Mouse (Mus musculus): ENCODE data around the gene Snurf. TPM values are rescaled to one million over a fixed set of nuclear protein-coding genes. Genes with fewer than 3 reads are reported as not detected.

The Snurf gene
- 28.3 and 32.7 TPM in 2 replicates for polyA plus RNA-seq (2014; fragmentation: Nextera tagmentation; extraction: Ambion mirVana)

DNA sequence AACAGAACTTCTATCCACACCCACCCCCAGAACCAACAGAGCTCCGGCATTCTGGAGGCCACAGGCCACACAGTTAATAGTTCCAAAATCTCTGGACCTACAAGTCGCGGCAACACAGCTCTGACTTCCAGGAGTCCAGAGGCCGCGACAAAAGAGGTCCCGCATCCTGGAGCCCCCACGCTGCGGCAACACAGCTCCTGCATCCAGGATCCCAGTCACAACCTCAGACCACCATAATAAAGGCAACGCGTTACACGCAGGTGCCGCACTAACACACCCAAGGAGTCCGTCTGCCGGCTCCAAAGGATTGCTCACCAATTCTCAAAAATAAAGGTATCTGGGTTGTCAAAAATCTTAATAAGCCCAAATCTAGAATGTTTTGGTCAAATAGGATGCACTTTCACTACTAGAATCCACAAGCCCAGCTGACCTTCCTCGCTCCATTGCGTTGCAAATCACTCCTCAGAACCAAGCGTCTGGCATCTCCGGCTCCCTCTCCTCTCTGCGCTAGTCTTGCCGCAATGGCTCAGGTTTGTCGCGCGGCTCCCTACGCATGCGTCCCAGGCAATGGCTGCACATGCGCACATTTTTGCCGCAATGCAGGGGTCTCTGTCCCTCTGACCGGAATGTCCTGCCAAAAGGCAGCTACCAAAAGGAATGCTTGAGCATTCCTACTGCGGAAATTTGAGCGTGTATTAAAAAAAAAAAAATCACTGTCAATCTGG lies at the start of gene Snurf, which contains the start of gene Gm38393:
Gene Snurf (minus strand): TSS at position 444 of the 725 bp plus-strand sequence.
Gene Gm38393 (minus strand): TSS at position 459 of the 725 bp plus-strand sequence.
- WGBS, result 49% methylated on average over 30 of the region's 30 CpGs
- no peaks in the 10 kb centered on the region; the same call in 1 of the 2 replicates for H3K4me1 ChIP-seq (replicated peaks; ENCODE audit: control insufficient read depth, insufficient read depth, low read length)
- H3K9ac ChIP-seq (ENCODE audit: low read depth, low read length), result peak within 1 kb of the TSS; percentile 71
- peak within 1 kb of the TSS; percentile 66 for H3K4me2 ChIP-seq
- DNase-seq (ENCODE audit: low spot score) (peak; percentile 41), ATAC-seq (replicated peaks; ENCODE audit: low FRiP score) (peak; percentile 59; the same call in 1 of the 2 replicates)
- no peaks in the 10 kb centered on the region for H3K27me3 ChIP-seq (replicated peaks; ENCODE audit: control insufficient read depth, insufficient read depth, low read length)
- no peaks in the 10 kb centered on the region for H3K36me3 ChIP-seq (ENCODE audit: control insufficient read depth, insufficient read depth, low read length)
- H3K27ac ChIP-seq (ENCODE audit: low read depth, low read length), result peak within 1 kb of the TSS; percentile 38
- H3K9me3 ChIP-seq (ENCODE audit: control insufficient read depth, low read length), result peaks cover 6% of the 10 kb centered on the region
- H3K4me3 ChIP-seq (ENCODE audit: low read depth, low read length), result peak within 1 kb of the TSS; percentile 63

DNA sequence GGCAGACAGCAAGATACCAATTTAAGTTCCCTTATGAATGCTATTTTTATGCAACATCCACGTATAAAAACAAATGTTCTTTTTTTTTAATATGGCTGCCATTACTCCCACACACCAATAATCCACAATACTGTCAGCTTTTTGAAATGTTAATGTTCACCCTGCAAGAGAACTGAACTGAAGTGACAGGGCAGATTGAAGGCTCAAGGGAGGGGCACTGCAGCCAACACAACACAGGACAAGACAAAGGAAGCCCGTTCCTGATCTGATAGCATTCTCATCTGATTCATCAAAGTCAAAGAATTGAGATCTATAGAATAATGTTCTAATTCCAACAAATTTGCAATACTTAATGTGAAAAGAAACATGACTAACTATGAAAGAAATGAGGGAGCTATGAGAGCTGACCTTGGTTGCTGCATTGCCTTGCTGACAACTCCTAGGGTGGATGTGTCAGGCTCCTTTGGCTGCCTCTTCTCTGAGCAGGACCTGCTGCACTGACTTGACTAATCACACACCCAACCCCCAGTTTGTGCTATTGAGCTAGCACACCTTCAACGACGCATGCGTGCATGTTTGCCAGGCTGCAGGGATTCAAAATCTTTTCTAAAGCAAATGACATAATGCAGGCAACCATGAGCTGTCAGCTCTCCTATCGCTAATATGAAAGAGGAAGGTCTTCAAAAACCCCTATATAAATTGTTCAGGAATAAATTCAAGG lies 42.8 kb upstream of the Snurf start:
- Histone ChIP-seq H3K4me1 (replicated peaks; ENCODE audit: control insufficient read depth, insufficient read depth, low read length) (no peaks in the 10 kb centered on the region), H3K4me3 (ENCODE audit: low read depth, low read length) (no peak overlapping the region), H3K4me2 (no peak overlapping the region), H3K27me3 (replicated peaks; ENCODE audit: control insufficient read depth, insufficient read depth, low read length) (no peaks in the 10 kb centered on the region), H3K9me3 (ENCODE audit: control insufficient read depth, low read length) (no peaks in the 10 kb centered on the region; the same call in 1 of the 2 replicates), H3K36me3 (ENCODE audit: control insufficient read depth, insufficient read depth, low read length) (no peaks in the 10 kb centered on the region), H3K9ac (ENCODE audit: low read depth, low read length) (no peak overlapping the region), H3K27ac (ENCODE audit: low read depth, low read length) (no peak overlapping the region)
- DNase-seq (ENCODE audit: low spot score) (no peak), ATAC-seq (replicated peaks; ENCODE audit: low FRiP score) (no peak)
- 76% methylated on average over 6 of the region's 6 CpGs for WGBS

DNA sequence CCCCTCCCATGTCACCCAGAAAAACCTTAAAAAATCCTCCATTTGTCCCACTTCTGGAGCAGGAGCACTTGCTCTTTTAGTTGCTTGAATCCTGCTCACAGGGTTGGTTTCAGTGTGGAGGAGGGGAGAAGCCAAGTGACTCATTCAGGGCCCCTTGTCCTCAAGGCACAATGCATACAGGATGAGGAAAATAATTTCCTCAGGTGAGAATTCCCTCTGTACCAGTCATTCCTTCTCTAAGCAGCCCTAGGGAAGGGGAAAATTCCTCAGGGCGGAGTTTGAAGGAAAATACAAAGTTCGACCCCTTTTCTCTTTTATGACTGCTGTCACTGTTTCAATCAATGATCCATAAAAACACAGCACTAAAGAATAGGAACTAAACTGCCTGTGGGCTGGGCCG lies 8.3 kb upstream of the Snurf start:
- Histone ChIP-seq H3K9ac (ENCODE audit: low read depth, low read length) (no peak overlapping the region), H3K4me2 (no peak overlapping the region), H3K4me1 (replicated peaks; ENCODE audit: control insufficient read depth, insufficient read depth, low read length) (no peaks in the 10 kb centered on the region), H3K4me3 (ENCODE audit: low read depth, low read length) (no peak overlapping the region), H3K36me3 (ENCODE audit: control insufficient read depth, insufficient read depth, low read length) (no peaks in the 10 kb centered on the region), H3K27ac (ENCODE audit: low read depth, low read length) (no peak overlapping the region), H3K27me3 (replicated peaks; ENCODE audit: control insufficient read depth, insufficient read depth, low read length) (no peaks in the 10 kb centered on the region), H3K9me3 (ENCODE audit: control insufficient read depth, low read length) (no peaks in the 10 kb centered on the region)
- ATAC-seq (replicated peaks; ENCODE audit: low FRiP score) (no peak), DNase-seq (ENCODE audit: low spot score) (no peak)
- WGBS, result 74% methylated on average over 3 of the region's 3 CpGs

- H3K4me3 ChIP-seq (ENCODE audit: low read depth, low read length), result no peak overlapping the region
- no peak overlapping the region for H3K9ac ChIP-seq (ENCODE audit: low read depth, low read length)
- DNase-seq (ENCODE audit: low spot score) (no peak), ATAC-seq (replicated peaks; ENCODE audit: low FRiP score) (no peak)
- WGBS, result 42% methylated on average over 3 of the region's 3 CpGs
- no peak overlapping the region for H3K27ac ChIP-seq (ENCODE audit: low read depth, low read length)
- H3K27me3 ChIP-seq (replicated peaks; ENCODE audit: control insufficient read depth, insufficient read depth, low read length), result no peaks in the 10 kb centered on the region
- H3K9me3 ChIP-seq (ENCODE audit: control insufficient read depth, low read length), result peaks cover 5% of the 10 kb centered on the region
- H3K4me2 ChIP-seq, result no peak overlapping the region
- no peaks in the 10 kb centered on the region for H3K36me3 ChIP-seq (ENCODE audit: control insufficient read depth, insufficient read depth, low read length)
- no peaks in the 10 kb centered on the region; the same call in 1 of the 2 replicates for H3K4me1 ChIP-seq (replicated peaks; ENCODE audit: control insufficient read depth, insufficient read depth, low read length)
These were observed 3.0 kb upstream of the Snurf start for GRCm38 (mm10) chr7:60007727-60008360.

DNA sequence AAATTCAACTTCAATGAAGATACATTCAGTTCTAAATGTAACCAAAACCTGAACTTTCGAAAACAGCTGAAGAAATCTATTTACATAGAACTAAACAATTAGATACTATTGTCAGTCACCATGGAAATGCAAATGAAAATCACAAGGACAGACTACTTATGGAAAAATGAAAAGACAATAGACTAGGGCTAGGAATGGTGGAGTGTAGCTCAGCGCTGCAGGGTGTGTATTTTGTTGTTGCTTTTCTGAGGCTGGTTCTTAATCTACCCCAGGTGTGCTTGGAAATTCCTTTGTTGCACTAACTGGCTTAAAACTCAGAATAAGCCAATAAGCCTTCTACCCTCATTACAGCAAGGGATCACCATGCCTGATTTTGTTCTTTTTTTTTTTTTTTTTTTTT lies 1.4 kb upstream of the Snurf start:
- ATAC-seq (replicated peaks; ENCODE audit: low FRiP score) (no peak), DNase-seq (ENCODE audit: low spot score) (no peak)
- 59% methylated on average over 2 of the region's 2 CpGs for WGBS
- no peaks in the 10 kb centered on the region; the same call in 1 of the 2 replicates for H3K4me1 ChIP-seq (replicated peaks; ENCODE audit: control insufficient read depth, insufficient read depth, low read length)
- no peak overlapping the region for H3K27ac ChIP-seq (ENCODE audit: low read depth, low read length)
- no peaks in the 10 kb centered on the region for H3K27me3 ChIP-seq (replicated peaks; ENCODE audit: control insufficient read depth, insufficient read depth, low read length)
- H3K4me3 ChIP-seq (ENCODE audit: low read depth, low read length), result no peak overlapping the region
- H3K9me3 ChIP-seq (ENCODE audit: control insufficient read depth, low read length), result peaks cover 6% of the 10 kb centered on the region
- H3K9ac ChIP-seq (ENCODE audit: low read depth, low read length), result no peak overlapping the region
- H3K4me2 ChIP-seq, result no peak overlapping the region
- H3K36me3 ChIP-seq (ENCODE audit: control insufficient read depth, insufficient read depth, low read length), result no peaks in the 10 kb centered on the region

- DNase-seq (ENCODE audit: low spot score) (peak; percentile 43), ATAC-seq (replicated peaks; ENCODE audit: low FRiP score) (peak; percentile 85)
- Histone ChIP-seq H3K36me3 (ENCODE audit: control insufficient read depth, insufficient read depth, low read length) (no peaks in the 10 kb centered on the region), H3K4me1 (replicated peaks; ENCODE audit: control insufficient read depth, insufficient read depth, low read length) (no peaks in the 10 kb centered on the region; the same call in 1 of the 2 replicates), H3K27me3 (replicated peaks; ENCODE audit: control insufficient read depth, insufficient read depth, low read length) (no peaks in the 10 kb centered on the region), H3K4me2 (peak overlapping the region; percentile 66), H3K27ac (ENCODE audit: low read depth, low read length) (peak overlapping the region; percentile 38), H3K4me3 (ENCODE audit: low read depth, low read length) (peak overlapping the region; percentile 63), H3K9ac (ENCODE audit: low read depth, low read length) (peak overlapping the region; percentile 71), H3K9me3 (ENCODE audit: control insufficient read depth, low read length) (peaks cover 6% of the 10 kb centered on the region)
- 49% methylated on average over 22 of the region's 22 CpGs for WGBS
These were observed 786 bp downstream of the Snurf start for GRCm38 (mm10) chr7:60003921-60004605.

- peak overlapping the region; percentile 63 for H3K4me3 ChIP-seq (ENCODE audit: low read depth, low read length)
- no peaks in the 10 kb centered on the region for H3K27me3 ChIP-seq (replicated peaks; ENCODE audit: control insufficient read depth, insufficient read depth, low read length)
- H3K9me3 ChIP-seq (ENCODE audit: control insufficient read depth, low read length), result peaks cover 6% of the 10 kb centered on the region
- no peak for DNase-seq (ENCODE audit: low spot score)
- ATAC-seq (replicated peaks; ENCODE audit: low FRiP score), result peak; percentile 68
- peak overlapping the region; percentile 38; the same call in 1 of the 2 replicates for H3K27ac ChIP-seq (ENCODE audit: low read depth, low read length)
- peak overlapping the region; percentile 66 for H3K4me2 ChIP-seq
- WGBS, result 53% methylated on average over 12 of the region's 12 CpGs
- no peaks in the 10 kb centered on the region; the same call in 1 of the 2 replicates for H3K4me1 ChIP-seq (replicated peaks; ENCODE audit: control insufficient read depth, insufficient read depth, low read length)
- no peaks in the 10 kb centered on the region for H3K36me3 ChIP-seq (ENCODE audit: control insufficient read depth, insufficient read depth, low read length)
- peak overlapping the region; percentile 71 for H3K9ac ChIP-seq (ENCODE audit: low read depth, low read length)
These were observed 1.6 kb downstream of the Snurf start for GRCm38 (mm10) chr7:60003006-60003865.

Measured in liver, embryonic 11.5 days (tissue).